Mouse (Mus musculus): ENCODE measurements around the gene Trpc4. TPM values are rescaled to one million over a fixed set of nuclear protein-coding genes. Genes with fewer than 3 reads are reported as not detected.
A peak's percentile ranks its signal among the peaks of the same experiment; 100 is the strongest.

Trpc4 gene
- polyA plus RNA-seq, 1 experiment from 2014 or later = 1.1 TPM

- ATAC-seq (ENCODE audit: insufficient number of reproducible peaks, low FRiP score, low TSS enrichment, low read depth) = no peak
- Histone ChIP-seq H3K4me1 (no peaks in the 10 kb centered on the region), H3K4me3 (replicated peaks) (no peak overlapping the region), H3K9ac (no peak overlapping the region), H3K9me3 (replicated peaks) (no peaks in the 10 kb centered on the region), H3K4me2 (replicated peaks) (no peak overlapping the region), H3K27ac (replicated peaks) (no peak overlapping the region), H3K36me3 (no peaks in the 10 kb centered on the region), H3K27me3 (no peaks in the 10 kb centered on the region)
- 65% methylated on average over 7 of the region's 7 CpGs for WGBS
Observed at GRCm38 (mm10) chr3:54274651-54275050, 118.8 kb downstream of the Trpc4 start.

- Histone ChIP-seq H3K4me1 (no peaks in the 10 kb centered on the region), H3K27me3 (no peaks in the 10 kb centered on the region), H3K9ac (no peak overlapping the region), H3K4me2 (replicated peaks) (no peak overlapping the region), H3K4me3 (replicated peaks) (no peak overlapping the region), H3K36me3 (no peaks in the 10 kb centered on the region), H3K27ac (replicated peaks) (no peak overlapping the region), H3K9me3 (replicated peaks) (no peaks in the 10 kb centered on the region)
- ATAC-seq (ENCODE audit: insufficient number of reproducible peaks, low FRiP score, low TSS enrichment, low read depth) = no peak
- WGBS = 28% methylated on average over 3 of the region's 3 CpGs
Observed at GRCm38 (mm10) chr3:54289731-54290130, 133.9 kb downstream of the Trpc4 start.

DNA sequence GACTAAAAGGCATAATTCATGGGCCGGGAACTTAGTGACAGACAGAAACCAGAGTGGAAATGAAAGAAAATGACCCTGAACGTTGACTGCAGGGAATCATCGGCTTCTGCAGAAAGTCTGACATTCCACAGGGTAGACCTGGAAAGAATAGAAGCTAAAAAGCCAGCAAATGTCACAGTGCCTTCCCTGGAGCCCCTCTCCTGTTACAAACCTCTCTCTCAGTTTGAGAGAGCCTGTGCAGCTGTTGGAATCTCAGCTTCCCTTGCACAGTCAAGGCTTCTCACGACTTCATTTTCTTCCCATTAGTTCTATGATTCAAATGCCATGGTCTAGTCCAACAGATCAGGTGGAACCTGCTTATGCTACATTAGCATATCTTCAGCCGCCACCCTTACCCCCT, 154.8 kb downstream of the Trpc4 start:
- Histone ChIP-seq H3K36me3 (no peaks in the 10 kb centered on the region), H3K4me3 (replicated peaks) (no peak overlapping the region), H3K9ac (no peak overlapping the region), H3K9me3 (replicated peaks) (no peaks in the 10 kb centered on the region), H3K4me1 (no peaks in the 10 kb centered on the region), H3K27me3 (no peaks in the 10 kb centered on the region), H3K27ac (replicated peaks) (no peak overlapping the region), H3K4me2 (replicated peaks) (no peak overlapping the region)
- WGBS = 30% methylated on average over 5 of the region's 5 CpGs
- no peak for ATAC-seq (ENCODE audit: insufficient number of reproducible peaks, low FRiP score, low TSS enrichment, low read depth)

- H3K9ac ChIP-seq = no peak overlapping the region
- H3K4me3 ChIP-seq (replicated peaks) = no peak overlapping the region
- WGBS = 43% methylated on average over 2 of the region's 2 CpGs
- H3K4me2 ChIP-seq (replicated peaks) = no peak overlapping the region
- no peaks in the 10 kb centered on the region for H3K9me3 ChIP-seq (replicated peaks)
- H3K27me3 ChIP-seq = no peaks in the 10 kb centered on the region
- H3K36me3 ChIP-seq = no peaks in the 10 kb centered on the region
- ATAC-seq (ENCODE audit: insufficient number of reproducible peaks, low FRiP score, low TSS enrichment, low read depth) = no peak
- H3K27ac ChIP-seq (replicated peaks) = no peak overlapping the region
- H3K4me1 ChIP-seq = no peaks in the 10 kb centered on the region
Observed at GRCm38 (mm10) chr3:54314055-54314454, 158.2 kb downstream of the Trpc4 start.

- Histone ChIP-seq H3K36me3 (no peaks in the 10 kb centered on the region), H3K9me3 (replicated peaks) (no peaks in the 10 kb centered on the region), H3K4me3 (replicated peaks) (no peak overlapping the region), H3K4me2 (replicated peaks) (no peak overlapping the region), H3K27me3 (no peaks in the 10 kb centered on the region), H3K27ac (replicated peaks) (no peak overlapping the region), H3K4me1 (peaks cover 3% of the 10 kb centered on the region; the same call in 1 of the 2 replicates), H3K9ac (no peak overlapping the region)
- WGBS = 25% methylated on average over 9 of the region's 9 CpGs
- ATAC-seq (ENCODE audit: insufficient number of reproducible peaks, low FRiP score, low TSS enrichment, low read depth) = no peak
Observed at GRCm38 (mm10) chr3:54352891-54353652, 197.2 kb downstream of the Trpc4 start.

DNA sequence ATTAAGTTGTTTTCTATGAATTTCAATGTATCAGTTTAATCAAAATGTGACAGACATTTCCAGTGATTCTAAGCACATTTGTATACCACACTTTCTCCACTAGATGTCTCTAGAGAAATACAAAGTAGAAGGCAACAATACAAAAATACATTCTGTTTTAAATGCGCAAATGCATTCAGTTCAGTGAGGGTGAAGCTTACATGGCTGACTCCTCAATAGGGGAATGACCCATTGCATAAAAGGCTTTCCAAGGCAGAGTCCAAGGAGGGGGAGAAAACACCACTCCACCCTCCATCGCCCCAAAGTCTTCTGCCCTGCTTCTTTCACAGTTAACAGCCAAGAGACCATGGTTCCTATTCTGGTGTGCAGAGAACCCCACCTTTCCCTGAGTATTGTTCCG, 201.7 kb downstream of the Trpc4 start:
- Histone ChIP-seq H3K4me1 (peaks cover 23% of the 10 kb centered on the region), H3K9me3 (replicated peaks) (no peaks in the 10 kb centered on the region), H3K27ac (replicated peaks) (no peak overlapping the region), H3K27me3 (no peaks in the 10 kb centered on the region), H3K4me2 (replicated peaks) (no peak overlapping the region), H3K9ac (no peak overlapping the region), H3K36me3 (no peaks in the 10 kb centered on the region), H3K4me3 (replicated peaks) (no peak overlapping the region)
- no peak for ATAC-seq (ENCODE audit: insufficient number of reproducible peaks, low FRiP score, low TSS enrichment, low read depth)
- 55% methylated on average over 3 of the region's 3 CpGs for WGBS

DNA sequence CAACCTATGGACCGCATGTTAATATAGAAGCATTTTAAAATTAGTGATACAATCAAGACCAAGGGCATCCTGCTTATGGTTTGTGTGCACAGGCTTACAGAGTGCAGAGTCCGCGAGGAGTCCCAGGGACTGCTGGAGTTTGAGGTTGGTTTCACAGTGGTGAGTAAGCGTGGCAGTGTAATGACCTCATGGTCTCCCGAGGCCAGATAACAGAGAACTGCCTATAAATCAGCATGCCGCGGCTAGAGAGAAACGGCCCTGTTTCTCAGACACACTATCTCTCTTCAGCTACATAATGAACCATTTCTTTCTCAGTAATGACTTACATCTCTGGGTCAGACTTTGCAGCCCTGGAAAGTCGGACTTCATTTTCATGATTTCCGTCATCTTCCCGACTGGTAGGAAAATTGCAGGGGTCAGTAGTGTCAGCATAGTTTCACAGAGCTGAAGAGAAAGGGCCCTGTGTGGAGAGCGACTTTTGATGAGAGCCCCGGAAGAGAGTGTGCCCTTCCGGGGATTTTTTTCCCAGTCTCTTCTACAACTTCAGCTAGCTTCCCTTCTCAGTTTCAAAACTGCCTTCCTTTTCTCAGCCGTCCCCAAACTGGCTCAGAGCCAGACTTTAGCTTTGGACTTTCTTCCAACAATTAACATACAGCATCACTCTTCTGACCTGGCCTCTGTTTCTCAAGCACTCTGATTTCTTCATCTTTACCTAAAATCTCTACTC, 202.8 kb downstream of the Trpc4 start:
- Histone ChIP-seq H3K4me3 (replicated peaks) (no peak overlapping the region), H3K36me3 (no peaks in the 10 kb centered on the region), H3K4me2 (replicated peaks) (0 out of 2 replicates have a peak overlapping the region, but pooled peaks have one; percentile 8), H3K4me1 (peaks cover 23% of the 10 kb centered on the region), H3K9ac (no peak overlapping the region), H3K27me3 (no peaks in the 10 kb centered on the region), H3K27ac (replicated peaks) (no peak overlapping the region), H3K9me3 (replicated peaks) (no peaks in the 10 kb centered on the region)
- 36% methylated on average over 15 of the region's 15 CpGs for WGBS
- ATAC-seq (ENCODE audit: insufficient number of reproducible peaks, low FRiP score, low TSS enrichment, low read depth) = no peak

DNA sequence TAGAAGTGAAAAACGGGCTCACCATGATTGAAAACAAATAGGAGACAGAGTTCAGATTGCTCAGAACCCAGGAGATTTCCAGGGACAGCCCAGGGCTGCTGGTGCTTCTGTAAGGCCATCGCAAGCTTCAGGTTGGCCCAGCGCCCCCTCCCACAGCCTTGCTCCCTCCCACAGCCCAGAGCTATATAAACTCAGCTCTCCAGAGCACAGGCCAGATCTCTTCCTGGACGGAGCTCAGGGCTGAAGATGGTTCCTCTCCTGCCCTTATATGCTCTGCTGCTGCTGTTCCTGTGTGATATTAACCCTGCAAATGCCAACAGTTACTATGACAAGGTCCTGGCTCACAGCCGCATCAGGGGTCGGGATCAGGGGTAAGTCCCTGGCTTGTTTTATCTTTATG, 205.1 kb downstream of the Trpc4 start, which contains the start of gene Postn:
Gene Postn, plus strand, starts transcription at position 213 of the 400 bp plus-strand sequence.
- Histone ChIP-seq H3K9me3 (replicated peaks) (no peaks in the 10 kb centered on the region), H3K9ac (0 out of 2 replicates have a peak within 1 kb of the TSS, but pooled peaks have one; percentile 26), H3K36me3 (peaks cover 3% of the 10 kb centered on the region; the same call in 1 of the 2 replicates), H3K27ac (replicated peaks) (peak within 1 kb of the TSS; percentile 84), H3K4me3 (replicated peaks) (peak within 1 kb of the TSS; percentile 41), H3K27me3 (no peaks in the 10 kb centered on the region), H3K4me1 (peaks cover 27% of the 10 kb centered on the region), H3K4me2 (replicated peaks) (peak within 1 kb of the TSS; percentile 44)
- ATAC-seq (ENCODE audit: insufficient number of reproducible peaks, low FRiP score, low TSS enrichment, low read depth) = peak; percentile 85
- 13% methylated on average over 6 of the region's 6 CpGs for WGBS

- Histone ChIP-seq H3K4me1 (peaks cover 27% of the 10 kb centered on the region), H3K4me2 (replicated peaks) (peak overlapping the region; percentile 44), H3K9me3 (replicated peaks) (no peaks in the 10 kb centered on the region), H3K27ac (replicated peaks) (peak overlapping the region; percentile 74), H3K4me3 (replicated peaks) (peak overlapping the region; percentile 38), H3K9ac (no peak overlapping the region), H3K27me3 (no peaks in the 10 kb centered on the region), H3K36me3 (peaks cover 9% of the 10 kb centered on the region; the same call in 1 of the 2 replicates)
- ATAC-seq (ENCODE audit: insufficient number of reproducible peaks, low FRiP score, low TSS enrichment, low read depth) = no peak
Observed at GRCm38 (mm10) chr3:54361656-54362055, 205.8 kb downstream of the Trpc4 start.
